Mouse (Mus musculus) adrenal gland, adult 2 months (tissue): ENCODE measurements around the gene Sart1. TPM values are rescaled to one million over a fixed set of nuclear protein-coding genes. Genes with fewer than 3 reads are reported as not detected.

Experiments
- polyA plus RNA-seq: library from polyadenylated mRNA; depleted of rRNA; stranded (reverse); fragments of >200 nt; gene quantifications from 2 replicates; pipeline ENCODE4 v1.2.3, GENCODE M21; 2012; rRNA removed
- total RNA-seq, 2 experiments: library from RNA; stranded (reverse); gene quantifications; 2 replicates each; pipeline ENCODE4 v1.2.3; 2021

The Sart1 gene
- total and polyA plus RNA-seq, 3 experiments: 8.1 to 88.9 (median 72.2) TPM

Other genes starting within 250 kb of the Sart1 start
- gene Pacs1, start 115.6 kb downstream of the Sart1 start, total RNA-seq: 10 to 100 TPM; 18.4 to 18.9 TPM
- 34.1 and 39.9 TPM in 2 replicates for gene Pacs1, start 115.6 kb downstream of the Sart1 start, polyA plus RNA-seq
- 100 to 1,000 TPM; 165 to 171 TPM for gene Sf3b2, start 93.2 kb downstream of the Sart1 start, total RNA-seq
- 161 and 235 TPM in 2 replicates for gene Sf3b2, start 93.2 kb downstream of the Sart1 start, polyA plus RNA-seq
- gene Gal3st3, start 90.4 kb downstream of the Sart1 start, total RNA-seq: under 1 TPM; 0.12 to 0.21 TPM
- gene Gal3st3, start 90.4 kb downstream of the Sart1 start, polyA plus RNA-seq: 0.27 and 0.73 TPM in 2 replicates
- gene Catsper1, start 53.0 kb downstream of the Sart1 start, total RNA-seq: not detected
- gene Catsper1, start 53.0 kb downstream of the Sart1 start, polyA plus RNA-seq: not detected in 2 replicates
- gene Cst6, start 39.1 kb downstream of the Sart1 start, total RNA-seq: 1 to 10 TPM; 1.1 to 3.2 TPM
- 1.9 and 6.1 TPM in 2 replicates for gene Cst6, start 39.1 kb downstream of the Sart1 start, polyA plus RNA-seq
- 10 to 100 TPM; 22.5 to 23.7 TPM for gene Eif1ad, start 22.0 kb downstream of the Sart1 start, total RNA-seq
- 22.2 and 27.2 TPM in 2 replicates for gene Eif1ad, start 22.0 kb downstream of the Sart1 start, polyA plus RNA-seq
- gene Banf1, start 21.5 kb downstream of the Sart1 start, total RNA-seq: 100 to 1,000 TPM; 138 to 155 TPM
- gene Banf1, start 21.5 kb downstream of the Sart1 start, polyA plus RNA-seq: 99.6 and 110 TPM in 2 replicates
- gene Tsga10ip, start 13.8 kb upstream of the Sart1 start, total RNA-seq: not detected
- not detected in 2 replicates for gene Tsga10ip, start 13.8 kb upstream of the Sart1 start, polyA plus RNA-seq
- gene Drap1, start 36.3 kb upstream of the Sart1 start, total RNA-seq: 100 to 1,000 TPM; 273 to 290 TPM
- 127 and 159 TPM in 2 replicates for gene Drap1, start 36.3 kb upstream of the Sart1 start, polyA plus RNA-seq
- gene AI837181, start 36.4 kb upstream of the Sart1 start, total RNA-seq: 10 to 100 TPM; 48.8 to 53.3 TPM
- gene AI837181, start 36.4 kb upstream of the Sart1 start, polyA plus RNA-seq: 109 and 115 TPM in 2 replicates
- 1 to 10 TPM in 1 of 2 experiments, not detected in 1; 1.2 TPM for gene Fosl1, start 58.8 kb upstream of the Sart1 start, total RNA-seq
- gene Fosl1, start 58.8 kb upstream of the Sart1 start, polyA plus RNA-seq: 0.06 and 0.16 TPM in 2 replicates
- 10 to 100 TPM in 1 of 2 experiments, 1 to 10 TPM in 1; 3.5 to 10.5 TPM for gene Ccdc85b, start 69.2 kb upstream of the Sart1 start, total RNA-seq
- 13.5 and 13.9 TPM in 2 replicates for gene Ccdc85b, start 69.2 kb upstream of the Sart1 start, polyA plus RNA-seq
- gene Fibp, start 71.9 kb upstream of the Sart1 start, total RNA-seq: 10 to 100 TPM; 85.1 to 94.8 TPM
- 89.9 and 95.9 TPM in 2 replicates for gene Fibp, start 71.9 kb upstream of the Sart1 start, polyA plus RNA-seq
- gene Ctsw, start 79.8 kb upstream of the Sart1 start, total RNA-seq: under 1 TPM; 0.75 to 0.79 TPM
- gene Ctsw, start 79.8 kb upstream of the Sart1 start, polyA plus RNA-seq: 0.71 and 1.1 TPM in 2 replicates
- 100 to 1,000 TPM in 1 of 2 experiments, 10 to 100 TPM in 1; 49.7 to 107 TPM for gene Efemp2, start 85.3 kb upstream of the Sart1 start, total RNA-seq
- 112 and 116 TPM in 2 replicates for gene Efemp2, start 85.3 kb upstream of the Sart1 start, polyA plus RNA-seq
- 10 to 100 TPM; 23.2 to 24.9 TPM for gene Mus81, start 99.7 kb upstream of the Sart1 start, total RNA-seq
- 39.5 and 45.7 TPM in 2 replicates for gene Mus81, start 99.7 kb upstream of the Sart1 start, polyA plus RNA-seq
- 100 to 1,000 TPM; 732 to 783 TPM for gene Cfl1, start 101.8 kb upstream of the Sart1 start, total RNA-seq
- gene Cfl1, start 101.8 kb upstream of the Sart1 start, polyA plus RNA-seq: 308 and 311 TPM in 2 replicates
- gene 1700020D05Rik, start 115.1 kb upstream of the Sart1 start, total RNA-seq: 1 to 10 TPM in 1 of 2 experiments, under 1 TPM in 1; 0.86 to 1.1 TPM
- 1.0 and 1.2 TPM in 2 replicates for gene 1700020D05Rik, start 115.1 kb upstream of the Sart1 start, polyA plus RNA-seq
- gene Snx32, start 121.8 kb upstream of the Sart1 start, total RNA-seq: 10 to 100 TPM; 12.2 to 14.1 TPM
- gene Snx32, start 121.8 kb upstream of the Sart1 start, polyA plus RNA-seq: 13.0 and 15.0 TPM in 2 replicates
- not detected for gene Ovol1, start 171.9 kb upstream of the Sart1 start, total RNA-seq
- not detected in 2 replicates for gene Ovol1, start 171.9 kb upstream of the Sart1 start, polyA plus RNA-seq
- 1 to 10 TPM; 8.4 to 9.4 TPM for gene Ap5b1, start 179.3 kb upstream of the Sart1 start, total RNA-seq
- 12.8 and 16.8 TPM in 2 replicates for gene Ap5b1, start 179.3 kb upstream of the Sart1 start, polyA plus RNA-seq
- gene Rnaseh2c, start 213.2 kb upstream of the Sart1 start, total RNA-seq: 100 to 1,000 TPM; 109 to 147 TPM
- 97.9 and 99.7 TPM in 2 replicates for gene Rnaseh2c, start 213.2 kb upstream of the Sart1 start, polyA plus RNA-seq
- 10 to 100 TPM; 75.5 to 76.9 TPM for gene Kat5, start 221.5 kb upstream of the Sart1 start, total RNA-seq
- gene Kat5, start 221.5 kb upstream of the Sart1 start, polyA plus RNA-seq: 43.8 and 54.1 TPM in 2 replicates
- 100 to 1,000 TPM in 1 of 2 experiments, 10 to 100 TPM in 1; 89.8 to 149 TPM for gene Rela, start 248.8 kb upstream of the Sart1 start, total RNA-seq
- gene Rela, start 248.8 kb upstream of the Sart1 start, polyA plus RNA-seq: 163 and 221 TPM in 2 replicates